Mouse (Mus musculus) hindbrain, postnatal 0 days (tissue): ENCODE data around the gene Fam160b1. TPM values are rescaled to one million over a fixed set of nuclear protein-coding genes. Genes with fewer than 3 reads are reported as not detected.

Source experiments
- ATAC-seq: fragments of 200-750 bp; cut with Nextera tagmentation; 2 replicates; pipeline ENCODE4 v1.8.0; 2017; ENCODE audit warnings: mild to moderate bottlenecking, moderate TSS enrichment, moderate library complexity
- DNase-seq: peaks from one replicate; pipeline ENCODE4 v3.0.0-alpha.2; 2015; ENCODE audit warnings: low spot score
- H3K27ac ChIP-seq: fragments of 300-500 bp; sonication (generic); 2 replicates; pipeline ENCODE4 v1.5.1; 2014; ENCODE audit warnings: mild to moderate bottlenecking
- H3K27me3 ChIP-seq: fragments of 300-500 bp; sonication (generic); 2 replicates; pipeline ENCODE4 v1.6.1; 2014; ENCODE audit warnings: low read length, mixed read lengths; ENCODE audit not compliant: insufficient read depth
- H3K36me3 ChIP-seq: fragments of 300-500 bp; sonication (generic); 2 replicates; pipeline ENCODE4 v1.6.1; 2014; ENCODE audit warnings: low read length, mixed read lengths; ENCODE audit not compliant: insufficient read depth
- H3K4me1 ChIP-seq: fragments of 300-500 bp; sonication (generic); 2 replicates; pipeline ENCODE4 v1.6.1; 2014; ENCODE audit warnings: antibody characterized with exemption, low read length, mixed read lengths; ENCODE audit not compliant: insufficient read depth
- H3K4me2 ChIP-seq: fragments of 300-500 bp; sonication (generic); 2 replicates; pipeline ENCODE4 v1.6.1; 2014; ENCODE audit warnings: low read depth, mild to moderate bottlenecking, low read length, moderate library complexity, mixed read lengths
- H3K4me3 ChIP-seq: fragments of 300-500 bp; sonication (generic); 2 replicates; pipeline ENCODE4 v1.5.1; 2014; ENCODE audit warnings: low read length
- H3K9ac ChIP-seq: fragments of 300-500 bp; sonication (generic); replicated peaks from 2 replicates; pipeline ENCODE4 v1.6.1; 2014; ENCODE audit warnings: mild to moderate bottlenecking, low read length, moderate library complexity, mixed read lengths
- H3K9me3 ChIP-seq: fragments of 300-500 bp; sonication (generic); 2 replicates; pipeline ENCODE4 v1.6.1; 2016; ENCODE audit warnings: low read length, mixed read lengths
- CTCF ChIP-seq: IDR thresholded peaks from 2 replicates; pipeline ENCODE4 v1.5.1; 2016; ENCODE audit warnings: antibody characterized with exemption, control low read depth, low read depth
- WGBS: fragments of 180-500 bp; shearing (Covaris S2); extraction: QIAGEN DNeasy Blood & Tissue Kit; methylation state at CpG from one replicate; pipeline ENCODE4 v1.1.7; 2014; 5-methylcytosine and 5-hydroxymethylcytosine counted together
- polyA plus RNA-seq: library from polyadenylated mRNA; unstranded; fragments of >200 nt; fragmentation: Nextera tagmentation; extraction: Ambion mirVana; gene quantifications from 2 replicates; pipeline ENCODE4 v1.2.1, GENCODE M21; 2015
- total RNA-seq: library from RNA; depleted of rRNA; stranded (reverse); fragments of >200 nt; gene quantifications from 2 replicates; pipeline ENCODE4 v1.2.3, GENCODE M21; 2014

Fam160b1 gene
- total and polyA plus RNA-seq, 2 experiments from 2014 or later: 11.2 to 19.7 TPM

DNA sequence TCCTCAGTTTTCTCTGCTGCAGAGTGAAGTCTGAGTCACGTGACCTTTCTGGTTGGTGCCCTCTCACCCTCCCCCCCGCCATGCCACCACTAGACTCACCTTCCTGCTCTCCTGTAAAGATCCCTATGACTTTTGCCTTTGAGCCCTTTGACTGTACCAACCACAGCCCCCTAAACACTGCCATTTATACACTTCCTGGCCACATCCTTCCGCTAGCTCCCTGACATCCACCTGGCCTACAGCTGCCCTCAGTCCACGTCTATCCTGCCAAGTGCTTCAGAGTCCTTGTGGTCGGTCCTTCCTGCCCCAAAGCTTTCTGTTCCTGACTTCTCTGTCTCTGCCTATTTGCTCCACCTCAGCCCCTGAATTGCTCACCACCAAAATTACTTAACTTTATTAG is 16.6 kb upstream of the Fam160b1 start:
- no peak for TF ChIP-seq CTCF
- H3K4me3 ChIP-seq: no peak overlapping the region
- H3K27ac ChIP-seq: no peak overlapping the region
- H3K9me3 ChIP-seq: no peaks in the 10 kb centered on the region
- 87% methylated on average over 5 of the region's 5 CpGs for WGBS
- H3K9ac ChIP-seq: no peak overlapping the region
- no peaks in the 10 kb centered on the region for H3K4me1 ChIP-seq
- ATAC-seq: no peak
- no peak for DNase-seq
- H3K4me2 ChIP-seq: no peak overlapping the region
- H3K27me3 ChIP-seq: no peaks in the 10 kb centered on the region
- no peaks in the 10 kb centered on the region for H3K36me3 ChIP-seq

DNA sequence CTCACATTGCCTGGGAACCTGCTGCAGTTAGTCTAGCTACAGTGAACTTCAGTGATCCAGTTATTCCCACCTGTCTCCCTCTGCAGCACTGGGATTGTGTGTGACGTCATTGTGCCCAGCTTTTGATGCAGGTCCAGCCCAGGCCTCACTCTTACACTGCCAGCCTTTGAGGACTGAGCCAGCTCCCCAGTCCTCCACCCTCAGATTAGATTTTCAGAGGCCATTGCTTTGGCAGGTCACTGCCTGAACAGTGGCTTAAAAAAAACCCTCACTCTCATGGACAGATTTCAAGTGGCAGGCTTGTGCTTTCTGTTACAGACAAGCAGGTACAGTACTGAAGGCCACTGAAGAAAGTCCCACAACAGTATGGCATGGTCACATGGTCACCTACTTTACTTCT is 15.8 kb upstream of the Fam160b1 start:
- Histone ChIP-seq H3K9ac (no peak overlapping the region), H3K4me2 (no peak overlapping the region), H3K27me3 (no peaks in the 10 kb centered on the region), H3K4me3 (no peak overlapping the region), H3K36me3 (no peaks in the 10 kb centered on the region), H3K9me3 (no peaks in the 10 kb centered on the region), H3K27ac (no peak overlapping the region), H3K4me1 (no peaks in the 10 kb centered on the region)
- no peak for ATAC-seq
- no peak for DNase-seq
- no peak for TF ChIP-seq CTCF
- WGBS: 92% methylated on average over 1 of the region's 1 CpGs

DNA sequence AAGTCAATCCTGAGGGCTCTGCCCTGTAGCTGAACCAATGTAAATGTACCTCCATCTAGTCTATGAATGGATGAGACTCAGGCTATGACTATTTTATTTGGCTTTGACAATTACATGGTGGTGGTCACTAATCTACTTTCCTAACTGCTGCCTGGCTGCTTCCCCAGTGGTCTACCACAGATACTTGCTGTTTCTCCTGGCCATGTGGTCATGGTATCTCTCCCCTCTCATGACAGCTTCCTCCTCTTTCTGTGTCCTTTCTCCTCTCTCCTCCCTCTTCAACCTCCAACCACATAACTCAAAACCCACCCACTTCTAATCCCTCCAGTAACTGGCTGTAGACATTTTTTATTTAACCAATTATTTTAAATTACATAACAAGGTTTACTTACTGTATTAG is 11.4 kb upstream of the Fam160b1 start:
- H3K36me3 ChIP-seq: no peaks in the 10 kb centered on the region
- no peak overlapping the region for H3K4me2 ChIP-seq
- H3K9me3 ChIP-seq: no peaks in the 10 kb centered on the region
- no peak overlapping the region for H3K4me3 ChIP-seq
- H3K27me3 ChIP-seq: no peaks in the 10 kb centered on the region
- no peaks in the 10 kb centered on the region for H3K4me1 ChIP-seq
- no peak overlapping the region for H3K9ac ChIP-seq
- ATAC-seq (no peak), DNase-seq (no peak)
- no peak overlapping the region for H3K27ac ChIP-seq
- TF ChIP-seq CTCF: no peak

DNA sequence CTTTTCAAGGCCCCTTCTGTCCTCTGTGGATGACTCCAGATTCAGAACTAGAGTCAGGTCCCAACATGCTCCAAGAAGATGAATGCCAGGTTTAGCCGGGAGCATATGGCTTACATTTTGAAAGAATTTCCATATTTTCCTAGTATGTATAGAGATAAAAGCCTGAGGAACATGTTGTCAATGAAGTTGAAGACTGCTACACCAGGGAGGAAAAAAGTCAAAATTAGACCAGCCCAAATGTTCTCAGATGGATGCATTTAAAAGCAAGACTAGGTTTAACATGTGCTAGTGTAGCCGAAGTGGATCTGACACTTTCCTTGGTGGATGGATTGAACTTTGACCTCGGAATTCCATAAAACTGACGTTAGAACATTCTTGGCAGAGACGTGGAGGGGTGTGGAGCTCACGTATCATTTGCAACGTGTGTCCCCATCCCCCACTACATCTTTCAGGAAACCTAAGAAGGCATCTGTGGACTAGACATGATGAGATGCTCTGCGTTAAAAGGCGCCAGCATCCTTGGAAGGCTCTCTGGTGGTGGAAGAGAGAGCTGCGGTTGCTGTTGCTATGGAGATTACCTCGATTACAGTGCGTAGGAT is 8.0 kb upstream of the Fam160b1 start:
- no peak for TF ChIP-seq CTCF
- H3K9ac ChIP-seq: no peak overlapping the region
- DNase-seq: no peak
- H3K27me3 ChIP-seq: no peaks in the 10 kb centered on the region
- H3K9me3 ChIP-seq: no peaks in the 10 kb centered on the region
- H3K27ac ChIP-seq: no peak overlapping the region
- no peaks in the 10 kb centered on the region for H3K4me1 ChIP-seq
- WGBS: 88% methylated on average over 12 of the region's 12 CpGs
- no peaks in the 10 kb centered on the region for H3K36me3 ChIP-seq
- no peak overlapping the region for H3K4me2 ChIP-seq
- H3K4me3 ChIP-seq: no peak overlapping the region
- ATAC-seq: no peak

DNA sequence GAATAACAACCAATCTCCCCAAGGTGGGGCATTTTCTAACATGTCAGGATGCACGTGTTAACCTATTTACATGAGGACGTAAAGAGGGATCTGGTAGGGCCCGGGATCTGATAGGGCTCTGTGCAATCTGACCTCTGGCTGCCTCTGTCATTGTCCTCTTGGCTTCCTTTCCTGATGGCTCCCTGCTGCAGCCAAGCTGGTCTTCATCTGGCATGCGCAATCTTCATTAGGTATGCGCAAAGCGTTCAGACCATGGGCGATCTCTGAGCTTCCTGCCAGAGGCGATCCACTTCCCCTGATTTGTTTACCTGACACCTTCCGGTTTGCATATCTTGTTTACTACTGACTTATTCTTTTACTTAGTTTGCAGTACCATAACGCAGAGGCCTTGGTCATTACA is 7.3 kb upstream of the Fam160b1 start:
- no peaks in the 10 kb centered on the region for H3K4me1 ChIP-seq
- H3K27ac ChIP-seq: no peak overlapping the region
- no peak for TF ChIP-seq CTCF
- no peak overlapping the region for H3K4me2 ChIP-seq
- no peak for ATAC-seq
- no peaks in the 10 kb centered on the region for H3K36me3 ChIP-seq
- WGBS: 67% methylated on average over 10 of the region's 10 CpGs
- H3K4me3 ChIP-seq: no peak overlapping the region
- no peaks in the 10 kb centered on the region for H3K9me3 ChIP-seq
- H3K9ac ChIP-seq: no peak overlapping the region
- H3K27me3 ChIP-seq: no peaks in the 10 kb centered on the region
- peak; percentile 12 for DNase-seq

DNA sequence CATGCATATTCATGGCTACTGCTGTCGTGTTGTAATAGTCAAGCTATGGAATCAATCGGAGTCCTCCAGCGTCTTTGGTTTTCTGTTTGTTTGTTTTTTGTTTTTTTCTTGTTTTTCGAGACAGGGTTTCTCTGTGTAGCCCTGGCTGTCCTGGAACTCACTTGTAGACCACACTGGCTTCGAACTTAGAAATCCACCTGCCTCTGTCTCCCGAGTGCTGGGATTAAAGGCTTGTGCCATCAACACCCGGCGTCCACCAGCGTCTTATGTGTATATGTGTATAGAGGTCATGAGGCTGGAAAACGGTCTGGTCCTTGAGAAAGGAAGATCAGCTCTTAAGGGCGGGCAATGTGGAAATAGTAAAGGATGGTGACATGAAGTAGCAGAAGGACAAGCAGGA is 6.4 kb upstream of the Fam160b1 start:
- H3K9me3 ChIP-seq: no peaks in the 10 kb centered on the region
- no peaks in the 10 kb centered on the region for H3K36me3 ChIP-seq
- no peak overlapping the region for H3K4me3 ChIP-seq
- no peak for TF ChIP-seq CTCF
- H3K27me3 ChIP-seq: no peaks in the 10 kb centered on the region
- no peak overlapping the region for H3K4me2 ChIP-seq
- H3K9ac ChIP-seq: no peak overlapping the region
- no peak overlapping the region for H3K27ac ChIP-seq
- no peak for DNase-seq
- ATAC-seq: no peak
- 89% methylated on average over 11 of the region's 11 CpGs for WGBS
- H3K4me1 ChIP-seq: no peaks in the 10 kb centered on the region

DNA sequence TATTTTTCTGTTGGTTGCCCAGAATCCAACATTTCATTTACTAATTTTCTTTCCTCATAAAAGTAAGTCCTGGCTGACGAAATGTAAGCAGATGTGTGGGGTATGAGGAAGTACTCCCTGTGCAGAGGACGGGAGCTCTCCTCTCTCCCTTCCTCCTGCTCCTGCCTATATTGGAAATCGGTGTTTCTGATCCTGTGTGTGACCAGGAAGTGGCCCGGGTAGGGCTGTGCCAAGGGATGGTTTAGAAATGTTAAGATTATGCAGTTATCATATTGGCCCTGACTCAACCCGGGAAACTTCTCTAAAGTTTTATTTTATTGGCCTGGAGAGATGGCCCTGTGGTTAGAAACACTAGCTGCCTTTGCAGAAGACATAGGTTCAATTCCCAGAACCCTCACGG is 5.8 kb upstream of the Fam160b1 start:
- DNase-seq: no peak
- 0 out of 2 replicates have a peak, but pooled peaks cover 2% of the 10 kb centered on the region for H3K4me1 ChIP-seq
- no peak for TF ChIP-seq CTCF
- 87% methylated on average over 6 of the region's 6 CpGs for WGBS
- H3K36me3 ChIP-seq: no peaks in the 10 kb centered on the region
- H3K27me3 ChIP-seq: no peaks in the 10 kb centered on the region
- ATAC-seq: no peak
- no peak overlapping the region for H3K4me3 ChIP-seq
- no peak overlapping the region for H3K4me2 ChIP-seq
- no peak overlapping the region for H3K9ac ChIP-seq
- no peaks in the 10 kb centered on the region for H3K9me3 ChIP-seq
- H3K27ac ChIP-seq: no peak overlapping the region
